Mouse (Mus musculus): ENCODE results near the gene Srrt.

- TF ChIP-seq POLR2A (IDR thresholded peaks at IDR 0.05; ENCODE audit: control insufficient read depth, low read depth, low read length) (no peak), CTCF (IDR thresholded peaks at IDR 0.05; ENCODE audit: control insufficient read depth, insufficient read depth, insufficient replicate concordance, low read depth, low read length) (no peak)
Observed at GRCm38 (mm10) chr5:137291381-137291926, 16.0 kb downstream of the Srrt start.
